Comparison of ENCODE assay signal across 17 mouse cellular contexts in genomic region chr2:24479151-24479550, GRCm38 (mm10). TPM values are rescaled to one million over a fixed set of nuclear protein-coding genes. Genes with fewer than 3 reads are reported as not detected.
DNase-seq lines count a peak whose midpoint lies in the region; ATAC-seq and TF ChIP-seq lines count a peak whose summit lies in the region.
"Had no signal": no experiment of that assay in that cellular context is flagged by ENCODE, and none has a peak within 500 bp of the region (broad histone marks: within the 10 kb centered on the region; RNA-seq: fewer than 3 reads in every experiment).

No protein-coding gene starts in this region.

- H3K4me3 ChIP-seq in heart, adult 2 months, result no peak overlapping the region
- no peak overlapping the region for H3K4me3 ChIP-seq in forebrain, embryonic 16.5 days (replicated peaks; ENCODE audit: low read length)
- H3K4me3 ChIP-seq: embryonic facial prominence, embryonic 15.5 days; left cerebral cortex, adult 2 months; limb, embryonic 15.5 days had no signal

- TF ChIP-seq CTCF in heart, adult 2 months (IDR thresholded peaks at IDR 0.05), result no peak

- no peak overlapping the region for H3K9ac ChIP-seq in heart, adult 2 months (ENCODE audit: low read depth, low read length)
- no peak overlapping the region for H3K9ac ChIP-seq in forebrain, embryonic 16.5 days (replicated peaks; ENCODE audit: low read depth, low read length)
- H3K9ac ChIP-seq: embryonic facial prominence, embryonic 15.5 days; limb, embryonic 15.5 days had no signal

- no peak for TF ChIP-seq EP300 in heart, adult 2 months (IDR thresholded peaks at IDR 0.05; ENCODE audit: insufficient read depth, low read depth, low read length)

- WGBS in heart, adult 2 months, result 13% methylated on average over 1 of the region's 1 CpGs
- WGBS in forebrain, embryonic 16.5 days, result 0% methylated on average over 1 of the region's 1 CpGs

- no peak for ATAC-seq in forebrain, embryonic 16.5 days

- H3K36me3 ChIP-seq in heart, adult 2 months (ENCODE audit: control insufficient read depth, insufficient read depth, low read length), result no peaks in the 10 kb centered on the region
- no peaks in the 10 kb centered on the region for H3K36me3 ChIP-seq in forebrain, embryonic 16.5 days (ENCODE audit: control insufficient read depth, insufficient read depth)
- H3K36me3 ChIP-seq: embryonic facial prominence, embryonic 15.5 days; limb, embryonic 15.5 days had no signal

- intact Hi-C loops in heart, adult 2 months (cut with DNase I), result no loop called here

- H3K4me1 ChIP-seq in heart, adult 2 months (ENCODE audit: control insufficient read depth, insufficient read depth, low read length), result no peaks in the 10 kb centered on the region
- peaks cover 6% of the 10 kb centered on the region for H3K4me1 ChIP-seq in forebrain, embryonic 16.5 days (replicated peaks; ENCODE audit: control insufficient read depth, insufficient read depth, low read length)

- peaks cover 10% of the 10 kb centered on the region for H3K27me3 ChIP-seq in heart, adult 2 months (ENCODE audit: control insufficient read depth, insufficient read depth, low read length)
- peaks cover 25% of the 10 kb centered on the region for H3K27me3 ChIP-seq in forebrain, embryonic 16.5 days (replicated peaks; ENCODE audit: control insufficient read depth, insufficient read depth, low read length)

- H3K79me2 ChIP-seq in heart, adult 2 months (replicated peaks; ENCODE audit: control insufficient read depth, insufficient read depth, low read length), result no peaks in the 10 kb centered on the region

- TF ChIP-seq POLR2A in heart, adult 2 months (IDR thresholded peaks at IDR 0.05; ENCODE audit: insufficient read depth, low read depth, low read length), result no peak

- H3K4me2 ChIP-seq in forebrain, embryonic 16.5 days (ENCODE audit: low read length), result no peak overlapping the region
- H3K4me2 ChIP-seq: embryonic facial prominence, embryonic 15.5 days; limb, embryonic 15.5 days; midbrain, embryonic 11.5 days had no signal

- DNase-seq in embryo, embryonic 10.5 days (ENCODE audit: low spot score), result peak; percentile 12
- DNase-seq in embryo, embryonic 10 days (ENCODE audit: low spot score), result no peak
- peak; percentile 7 for DNase-seq in brain, adult 2 months (ENCODE audit: low read depth, low spot score)
- DNase-seq in kidney, adult 8-10 months, result peak; percentile 88 to 89
- peak; percentile 55 for DNase-seq in retina, embryonic 14.5 days (ENCODE audit: low spot score)
- DNase-seq in heart, adult 2 months, result no peak
- no peak for DNase-seq in adrenal gland, adult 8-10 months
- DNase-seq: B cell, adult 2 months; lung, postnatal 10 days; spleen, adult 18-20 months had no signal

- H3K9me3 ChIP-seq in forebrain, embryonic 16.5 days (ENCODE audit: control insufficient read depth, low read length), result no peaks in the 10 kb centered on the region
- H3K9me3 ChIP-seq: embryonic facial prominence, embryonic 15.5 days; limb, embryonic 15.5 days had no signal

- no peak overlapping the region for H3K27ac ChIP-seq in heart, adult 2 months
- H3K27ac ChIP-seq in forebrain, embryonic 16.5 days (ENCODE audit: low read length), result no peak overlapping the region
- H3K27ac ChIP-seq: embryonic facial prominence, embryonic 15.5 days; left cerebral cortex, adult 2 months; limb, embryonic 15.5 days had no signal

RNA-seq across cellular contexts. Expression of gene Pax8, which starts 3.8 kb away (rescaled TPM):
- not detected for total RNA-seq in heart, adult 2 months (2021)
- polyA plus RNA-seq in heart, adult 2 months (2012; rRNA removed), result not detected in 2 replicates
- not detected for total RNA-seq in adrenal gland, adult 8-10 months (2022)
- 0.57 and 0.82 TPM in 2 replicates for polyA plus RNA-seq in forebrain, embryonic 16.5 days (2015; fragmentation: Nextera tagmentation; extraction: Ambion mirVana)
- total RNA-seq: gastrocnemius, postnatal 4 days; left cerebral cortex, adult 2 months had no signal
- polyA plus RNA-seq: heart, embryonic 16.5 days had no signal

Comparison
In these comparisons a context has a peak if more than half of its experiments do, and no peak if none do; other contexts are left out.
1. DNase-seq: peak in embryo, embryonic 10.5 days (single experiment), brain, adult 2 months (single experiment), kidney, adult 8-10 months (2 of 2) and retina, embryonic 14.5 days (single experiment); none in embryo, embryonic 10 days (single experiment), heart, adult 2 months (0 of 2) and adrenal gland, adult 8-10 months (single experiment).